Mouse (Mus musculus) limb, embryonic 11.5 days (tissue): ENCODE measurements around the gene 9230104L09Rik. TPM values are rescaled to one million over a fixed set of nuclear protein-coding genes. Genes with fewer than 3 reads are reported as not detected.

Experiments
- polyA plus RNA-seq: library from polyadenylated mRNA; unstranded; fragments of >200 nt; fragmentation: Nextera tagmentation; extraction: Ambion mirVana; gene quantifications from 2 replicates; pipeline ENCODE4 v1.2.1, GENCODE M21; 2014

9230104L09Rik gene
- polyA plus RNA-seq, 1 experiment from 2014 or later: not detected

Other genes starting within 250 kb of the 9230104L09Rik start
- 129 and 133 TPM in 2 replicates for gene Nxt1, start 192.4 kb downstream of the 9230104L09Rik start, polyA plus RNA-seq
- gene Gzf1, start 184.0 kb downstream of the 9230104L09Rik start, polyA plus RNA-seq: 26.1 and 28.4 TPM in 2 replicates
- gene Napb, start 132.6 kb downstream of the 9230104L09Rik start, polyA plus RNA-seq: 3.1 and 3.2 TPM in 2 replicates
- gene Cstl1, start 114.7 kb downstream of the 9230104L09Rik start, polyA plus RNA-seq: 0.25 TPM in 1 of 2 replicates, not detected in the other
- not detected in 2 replicates for gene Cst11, start 93.5 kb downstream of the 9230104L09Rik start, polyA plus RNA-seq
- not detected in 2 replicates for gene 8030411F24Rik, start 83.0 kb downstream of the 9230104L09Rik start, polyA plus RNA-seq
- gene Cst12, start 75.7 kb downstream of the 9230104L09Rik start, polyA plus RNA-seq: not detected in 2 replicates
- gene Cst8, start 66.3 kb downstream of the 9230104L09Rik start, polyA plus RNA-seq: not detected in 2 replicates
- gene Cst13, start 45.0 kb downstream of the 9230104L09Rik start, polyA plus RNA-seq: not detected in 2 replicates
- gene Cst9, start 29.9 kb downstream of the 9230104L09Rik start, polyA plus RNA-seq: not detected in 2 replicates
- gene Cst3, start 10.7 kb upstream of the 9230104L09Rik start, polyA plus RNA-seq: 246 and 272 TPM in 2 replicates
- not detected in 2 replicates for gene Gm1330, start 138.2 kb upstream of the 9230104L09Rik start, polyA plus RNA-seq
- not detected in 2 replicates for gene Gm10750, start 152.2 kb upstream of the 9230104L09Rik start, polyA plus RNA-seq